8 mouse cellular contexts compared by ENCODE assay signal in genomic region chr11:51756352-51756771, GRCm38 (mm10). TPM values are rescaled to one million over a fixed set of nuclear protein-coding genes. Genes with fewer than 3 reads are reported as not detected.
DNase-seq lines count a peak whose midpoint lies in the region; ATAC-seq and TF ChIP-seq lines count a peak whose summit lies in the region.

No protein-coding gene starts in this region.

- peak overlapping the region; percentile 76 to 97 (median 77) for H3K4me3 ChIP-seq in CH12.LX (replicated peaks in 1 of 3; ENCODE audit: low read depth in 2 of 3, low read length in 2 of 3, poor library complexity in 1 of 3)
- H3K4me3 ChIP-seq in forebrain, embryonic 10.5 days, result peak overlapping the region; percentile 100
- peak overlapping the region; percentile 94 for H3K4me3 ChIP-seq in heart, embryonic 15.5 days
- H3K4me3 ChIP-seq in liver, embryonic 13.5 days (replicated peaks), result peak overlapping the region; percentile 88
- peak overlapping the region; percentile 99 for H3K4me3 ChIP-seq in stomach, embryonic 14.5 days (ENCODE audit: low read depth, low read length)

- in situ Hi-C loops in CH12.LX (cut with MboI; ENCODE audit: low pct_ligation_motif_present, low pct_unique_long_range_greater_than_20kb, low sequenced_read_pairs), result no loop called here

- H3K4me1 ChIP-seq in CH12.LX (ENCODE audit: control insufficient read depth in 1 of 2, insufficient read depth in 2 of 2), result peaks cover 7 to 55% of the 10 kb centered on the region in 2 experiments
- peaks cover 26% of the 10 kb centered on the region for H3K4me1 ChIP-seq in forebrain, embryonic 10.5 days
- peaks cover 17% of the 10 kb centered on the region for H3K4me1 ChIP-seq in heart, embryonic 15.5 days (replicated peaks)
- peaks cover 50% of the 10 kb centered on the region for H3K4me1 ChIP-seq in liver, embryonic 13.5 days (replicated peaks)
- H3K4me1 ChIP-seq in stomach, embryonic 14.5 days (ENCODE audit: control insufficient read depth, insufficient read depth, low read length), result peaks cover 4% of the 10 kb centered on the region

- peak; percentile 49; the same call in 1 of the 2 replicates for TF ChIP-seq EP300 in CH12.LX (IDR thresholded peaks at IDR 0.05; ENCODE audit: low read length)

- TF ChIP-seq CTCF in CH12.LX (conservative IDR thresholded peaks at IDR 0.05 in 1 of 2, IDR thresholded peaks at IDR 0.05 in 1 of 2; ENCODE audit: low read depth in 2 of 2, low read length in 2 of 2), result no peak

- H3K9ac ChIP-seq in CH12.LX (ENCODE audit: insufficient read depth, low read depth), result peak overlapping the region; percentile 89
- H3K9ac ChIP-seq in heart, embryonic 15.5 days, result peak overlapping the region; percentile 96
- H3K9ac ChIP-seq in liver, embryonic 13.5 days, result peak overlapping the region; percentile 92
- peak overlapping the region; percentile 95 for H3K9ac ChIP-seq in stomach, embryonic 14.5 days (replicated peaks; ENCODE audit: low read depth, low read length)

- H3K27ac ChIP-seq in CH12.LX (ENCODE audit: insufficient read depth, low read depth), result peak overlapping the region; percentile 75
- peak overlapping the region; percentile 89 for H3K27ac ChIP-seq in forebrain, embryonic 10.5 days
- peak overlapping the region; percentile 87 for H3K27ac ChIP-seq in heart, embryonic 15.5 days
- peak overlapping the region; percentile 85 for H3K27ac ChIP-seq in liver, embryonic 13.5 days
- peak overlapping the region; percentile 59 for H3K27ac ChIP-seq in stomach, embryonic 14.5 days (ENCODE audit: low read length)

- under 1% methylated on average over 41 of the region's 41 CpGs for WGBS in forebrain, embryonic 10.5 days
- WGBS in heart, embryonic 15.5 days, result 0% methylated on average over 41 of the region's 41 CpGs
- under 1% methylated on average over 41 of the region's 41 CpGs for WGBS in liver, embryonic 13.5 days (ENCODE audit: insufficient replicate concordance)
- WGBS in stomach, embryonic 14.5 days, result under 1% methylated on average over 41 of the region's 41 CpGs

- H3K27me3 ChIP-seq in CH12.LX (replicated peaks), result no peaks in the 10 kb centered on the region
- peaks cover 3% of the 10 kb centered on the region; the same call in 1 of the 2 replicates for H3K27me3 ChIP-seq in forebrain, embryonic 10.5 days (ENCODE audit: poor library complexity, severe bottlenecking)
- H3K27me3 ChIP-seq in heart, embryonic 15.5 days, result 0 out of 2 replicates have a peak, but pooled peaks cover 3% of the 10 kb centered on the region
- peaks cover 2% of the 10 kb centered on the region; the same call in 1 of the 2 replicates for H3K27me3 ChIP-seq in liver, embryonic 13.5 days
- no peaks in the 10 kb centered on the region for H3K27me3 ChIP-seq in stomach, embryonic 14.5 days (ENCODE audit: control insufficient read depth, insufficient read depth, low read length)

- peaks cover 26% of the 10 kb centered on the region for H3K79me2 ChIP-seq in CH12.LX (replicated peaks; ENCODE audit: control insufficient read depth, extremely low read depth, insufficient read depth, poor library complexity, severe bottlenecking)

- no peaks in the 10 kb centered on the region for H3K9me3 ChIP-seq in CH12.LX (replicated peaks; ENCODE audit: low read length)
- H3K9me3 ChIP-seq in forebrain, embryonic 10.5 days, result no peaks in the 10 kb centered on the region
- H3K9me3 ChIP-seq in heart, embryonic 15.5 days (replicated peaks), result no peaks in the 10 kb centered on the region
- no peaks in the 10 kb centered on the region for H3K9me3 ChIP-seq in liver, embryonic 13.5 days (replicated peaks)
- H3K9me3 ChIP-seq in stomach, embryonic 14.5 days (ENCODE audit: control insufficient read depth, low read depth, low read length), result no peaks in the 10 kb centered on the region

- TF ChIP-seq POLR2A in CH12.LX (IDR thresholded peaks at IDR 0.05; ENCODE audit: low read depth, low read length), result peak; percentile 86

- dilution Hi-C loops in CH12.LX (cut with MboI; ENCODE audit: extremely low pct_ligation_motif_present, extremely low pct_unique_long_range_greater_than_20kb, low sequenced_read_pairs), result no loop called here

- H3K4me2 ChIP-seq in CH12.LX (ENCODE audit: insufficient read depth, low read depth, poor library complexity, severe bottlenecking), result peak overlapping the region; percentile 98
- H3K4me2 ChIP-seq in heart, embryonic 15.5 days, result peak overlapping the region; percentile 76
- H3K4me2 ChIP-seq in liver, embryonic 13.5 days, result peak overlapping the region; percentile 86
- peak overlapping the region; percentile 72 for H3K4me2 ChIP-seq in stomach, embryonic 14.5 days (replicated peaks; ENCODE audit: low read depth, low read length)

- peak; percentile 97 for ATAC-seq in heart, embryonic 15.5 days (replicated peaks; ENCODE audit: insufficient number of reproducible peaks, insufficient read depth, low FRiP score, low read depth)
- peak; percentile 98 for ATAC-seq in liver, embryonic 13.5 days (ENCODE audit: low read depth)
- peak; percentile 98 for ATAC-seq in stomach, embryonic 14.5 days (ENCODE audit: insufficient number of reproducible peaks, insufficient read depth, low FRiP score, low read depth)

- H3K36me3 ChIP-seq in CH12.LX (replicated peaks in 1 of 2; ENCODE audit: control insufficient read depth in 1 of 2, insufficient read depth in 1 of 2, low read length in 1 of 2), result peaks cover 4 to 15% of the 10 kb centered on the region in 2 experiments
- peaks cover 2% of the 10 kb centered on the region; the same call in 1 of the 2 replicates for H3K36me3 ChIP-seq in forebrain, embryonic 10.5 days (replicated peaks)
- no peaks in the 10 kb centered on the region for H3K36me3 ChIP-seq in heart, embryonic 15.5 days
- no peaks in the 10 kb centered on the region for H3K36me3 ChIP-seq in liver, embryonic 13.5 days
- no peaks in the 10 kb centered on the region for H3K36me3 ChIP-seq in stomach, embryonic 14.5 days (ENCODE audit: control insufficient read depth, insufficient read depth, low read length)

- TF ChIP-seq RAD21 in CH12.LX (IDR thresholded peaks at IDR 0.05; ENCODE audit: low read depth, low read length), result no peak

- DNase-seq in CH12.LX (ENCODE audit: extremely low read depth), result peak; percentile 96
- DNase-seq in c-Kit-positive CD71-negative TER-119-negative erythroid progenitor cells, embryonic 14.5 days (ENCODE audit: low read depth), result peak; percentile 83
- peak; percentile 88 for DNase-seq in forebrain, embryonic 10.5 days (ENCODE audit: extremely low spot score, low spot score)
- DNase-seq in kidney, postnatal 14 days, result peak; percentile 95
- peak; percentile 90 for DNase-seq in liver, embryonic 13.5 days
- DNase-seq in natural killer cell, adult 2 months (ENCODE audit: low spot score in 2 of 2), result peak; percentile 93 to 96

TF ChIP-seq in CH12.LX, 34 proteins besides CTCF, POLR2A, EP300 and RAD21 (continues in another document):
- TF ChIP-seq JUND (conservative IDR thresholded peaks at IDR 0.05; ENCODE audit: low read depth, low read length), result no peak
- TF ChIP-seq MAFK (IDR thresholded peaks at IDR 0.05; ENCODE audit: insufficient replicate concordance, low read length), result peak; percentile 19; the same call in 1 of the 2 replicates
- peak; percentile 86 for TF ChIP-seq USF1 (IDR thresholded peaks at IDR 0.05; ENCODE audit: low read depth, low read length)
- 0 out of 2 replicates have a peak, but pooled peaks have one; percentile 61 for TF ChIP-seq MYC (IDR thresholded peaks at IDR 0.05; ENCODE audit: low read depth, low read length)
- peak; percentile 92 for TF ChIP-seq KAT2A (IDR thresholded peaks at IDR 0.05; ENCODE audit: insufficient replicate concordance, low read length)
- peak; percentile 62; the same call in 1 of the 2 replicates for TF ChIP-seq GABPA (IDR thresholded peaks at IDR 0.05; ENCODE audit: insufficient replicate concordance, low read depth, low read length)
- no peak; the same call in 1 of the 2 replicates for TF ChIP-seq CHD1 (IDR thresholded peaks at IDR 0.05; ENCODE audit: low read depth, low read length)
- TF ChIP-seq TBP (conservative IDR thresholded peaks at IDR 0.05; ENCODE audit: low read depth, low read length), result no peak; the same call in 1 of the 2 replicates
- peak; percentile 85 for TF ChIP-seq IRF4 (IDR thresholded peaks at IDR 0.05; ENCODE audit: low read depth, low read length)
- TF ChIP-seq USF2 (conservative IDR thresholded peaks at IDR 0.05; ENCODE audit: low read depth, low read length), result peak; percentile 57; the same call in 1 of the 2 replicates
- peak; percentile 91; the same call in 1 of the 2 replicates for TF ChIP-seq ZMIZ1 (IDR thresholded peaks at IDR 0.05; ENCODE audit: low read depth, low read length)
- TF ChIP-seq SMC3 (IDR thresholded peaks at IDR 0.05; ENCODE audit: low read depth, low read length), result no peak
- TF ChIP-seq JUN (IDR thresholded peaks at IDR 0.05; ENCODE audit: insufficient read depth, low read depth, low read length), result no peak
- TF ChIP-seq MXI1 (IDR thresholded peaks at IDR 0.05; ENCODE audit: low read depth, low read length), result peak; percentile 99
- no peak for TF ChIP-seq PAX5 (IDR thresholded peaks at IDR 0.05; ENCODE audit: low read length)
- TF ChIP-seq ETS1 (conservative IDR thresholded peaks at IDR 0.05; ENCODE audit: low read depth, low read length), result peak; percentile 99
- no peak for TF ChIP-seq ZC3H11A (IDR thresholded peaks at IDR 0.05; ENCODE audit: low read depth, low read length)
- TF ChIP-seq BHLHE40 (IDR thresholded peaks at IDR 0.05; ENCODE audit: low read depth, low read length), result peak; percentile 100
- TF ChIP-seq ELF1 (IDR thresholded peaks at IDR 0.05; ENCODE audit: low read depth, low read length), result peak; percentile 95
- TF ChIP-seq MAX (IDR thresholded peaks at IDR 0.05; ENCODE audit: low read length), result peak; percentile 97

RNA-seq across cellular contexts. Expression of gene Sec24a, which starts 7.1 kb away (rescaled TPM):
- 6.3 and 7.2 TPM in 2 replicates for total RNA-seq in CH12.LX (2012; rRNA removed)
- total RNA-seq in CH12.LX (2014; rRNA removed), result 4.6 and 5.5 TPM in 2 replicates
- 12.0 and 16.8 TPM in 2 replicates for polyA plus RNA-seq in CH12.LX (2012; ENCODE audit: insufficient read length, low read depth)
- 12.8 and 14.0 TPM in 2 replicates for polyA plus RNA-seq in forebrain, embryonic 10.5 days (2016; fragmentation: Nextera tagmentation; extraction: Ambion mirVana)
- polyA plus RNA-seq in heart, embryonic 15.5 days (2015; fragmentation: Nextera tagmentation; extraction: Ambion mirVana), result 8.8 and 10.6 TPM in 2 replicates
- polyA plus RNA-seq in liver, embryonic 13.5 days (2015; fragmentation: Nextera tagmentation; extraction: Ambion mirVana), result 5.8 and 8.4 TPM in 2 replicates
- 19.0 and 19.7 TPM in 2 replicates for polyA plus RNA-seq in stomach, embryonic 14.5 days (2014; fragmentation: Nextera tagmentation; extraction: Ambion mirVana)

RNA-seq across cellular contexts. Expression of gene Sar1b, which starts 7.1 kb away (rescaled TPM):
- total RNA-seq in CH12.LX (2012; rRNA removed) (79.3 and 91.9 TPM in 2 replicates), CH12.LX (2014; rRNA removed) (258 and 264 TPM in 2 replicates)
- 129 and 171 TPM in 2 replicates for polyA plus RNA-seq in CH12.LX (2012; ENCODE audit: insufficient read length, low read depth)
- 112 and 114 TPM in 2 replicates for polyA plus RNA-seq in forebrain, embryonic 10.5 days (2016; fragmentation: Nextera tagmentation; extraction: Ambion mirVana)
- polyA plus RNA-seq in heart, embryonic 15.5 days (2015; fragmentation: Nextera tagmentation; extraction: Ambion mirVana), result 115 and 137 TPM in 2 replicates
- polyA plus RNA-seq in liver, embryonic 13.5 days (2015; fragmentation: Nextera tagmentation; extraction: Ambion mirVana), result 90.3 and 101 TPM in 2 replicates
- 109 and 111 TPM in 2 replicates for polyA plus RNA-seq in stomach, embryonic 14.5 days (2014; fragmentation: Nextera tagmentation; extraction: Ambion mirVana)

Comparison
In these comparisons a context has a peak if more than half of its experiments do, and no peak if none do; other contexts are left out.
1. Peak in every context shown above with its lines: DNase-seq, ATAC-seq, H3K4me3 ChIP-seq and H3K27ac ChIP-seq.